Mouse (Mus musculus): ENCODE results near the gene Ndufv2. TPM values are rescaled to one million over a fixed set of nuclear protein-coding genes. Genes with fewer than 3 reads are reported as not detected.
"Not testable (repeated sequence)": the region's sequence is repeated elsewhere in the genome, so short reads cannot be mapped to it uniquely, and the experiment has no call there.

The Ndufv2 gene
- polyA plus RNA-seq, 1 experiment: 164 TPM

GRCm38 (mm10) chr17:66057145-66057544 lies 44.2 kb downstream of the Ndufv2 start:
- no peak for TF ChIP-seq POLR2A (IDR thresholded peaks at IDR 0.05; ENCODE audit: borderline replicate concordance, control insufficient read depth, low read depth, low read length)
- no peak overlapping the region for H3K4me3 ChIP-seq (replicated peaks; ENCODE audit: control insufficient read depth, low read depth, low read length)
- no peak overlapping the region for H3K27ac ChIP-seq (ENCODE audit: control insufficient read depth, insufficient read depth, low read depth, low read length, poor library complexity)
- 87% methylated on average over 2 of the region's 2 CpGs for WGBS
- H3K4me1 ChIP-seq (ENCODE audit: control insufficient read depth, insufficient read depth, low read length): peaks cover 4% of the 10 kb centered on the region; the same call in 1 of the 2 replicates

GRCm38 (mm10) chr17:66053349-66053748 lies 48.0 kb downstream of the Ndufv2 start:
- TF ChIP-seq POLR2A (IDR thresholded peaks at IDR 0.05; ENCODE audit: borderline replicate concordance, control insufficient read depth, low read depth, low read length) (no peak), CTCF (IDR thresholded peaks at IDR 0.05; ENCODE audit: control insufficient read depth, insufficient read depth, low read length) (no peak)
- Histone ChIP-seq H3K27ac (ENCODE audit: control insufficient read depth, insufficient read depth, low read depth, low read length, poor library complexity) (no peak overlapping the region), H3K4me1 (ENCODE audit: control insufficient read depth, insufficient read depth, low read length) (peaks cover 7% of the 10 kb centered on the region), H3K4me3 (replicated peaks; ENCODE audit: control insufficient read depth, low read depth, low read length) (no peak overlapping the region)
- WGBS: 80% methylated on average over 4 of the region's 4 CpGs

GRCm38 (mm10) chr17:66048795-66049194 lies 52.6 kb downstream of the Ndufv2 start:
- no peak overlapping the region for H3K4me3 ChIP-seq (replicated peaks; ENCODE audit: control insufficient read depth, low read depth, low read length)
- WGBS: 64% methylated on average over 4 of the region's 4 CpGs
- no peak for TF ChIP-seq POLR2A (IDR thresholded peaks at IDR 0.05; ENCODE audit: borderline replicate concordance, control insufficient read depth, low read depth, low read length)
- TF ChIP-seq CTCF (IDR thresholded peaks at IDR 0.05; ENCODE audit: control insufficient read depth, insufficient read depth, low read length): no peak

GRCm38 (mm10) chr17:66048199-66048598 lies 53.2 kb downstream of the Ndufv2 start:
- Histone ChIP-seq H3K4me1 (ENCODE audit: control insufficient read depth, insufficient read depth, low read length) (peaks cover 5% of the 10 kb centered on the region), H3K27ac (ENCODE audit: control insufficient read depth, insufficient read depth, low read depth, low read length, poor library complexity) (no peak overlapping the region; the same call in 1 of the 2 replicates), H3K4me3 (replicated peaks; ENCODE audit: control insufficient read depth, low read depth, low read length) (no peak overlapping the region)
- TF ChIP-seq CTCF (IDR thresholded peaks at IDR 0.05; ENCODE audit: control insufficient read depth, insufficient read depth, low read length): no peak
- no peak for TF ChIP-seq POLR2A (IDR thresholded peaks at IDR 0.05; ENCODE audit: borderline replicate concordance, control insufficient read depth, low read depth, low read length)
- WGBS: 43% methylated on average over 5 of the region's 5 CpGs

More at GRCm38 (mm10) chr17:66048795-66049194, 52.6 kb downstream of the Ndufv2 start:
- Histone ChIP-seq H3K27ac (ENCODE audit: control insufficient read depth, insufficient read depth, low read depth, low read length, poor library complexity) (no peak overlapping the region), H3K4me1 (ENCODE audit: control insufficient read depth, insufficient read depth, low read length) (peaks cover 5% of the 10 kb centered on the region)

GRCm38 (mm10) chr17:66043679-66044078 lies 57.7 kb downstream of the Ndufv2 start:
- WGBS: 74% methylated on average over 4 of the region's 4 CpGs

GRCm38 (mm10) chr17:66041020-66041419 lies 60.3 kb downstream of the Ndufv2 start:
- Histone ChIP-seq H3K4me3 (replicated peaks; ENCODE audit: control insufficient read depth, low read depth, low read length) (no peak overlapping the region), H3K27ac (ENCODE audit: control insufficient read depth, insufficient read depth, low read depth, low read length, poor library complexity) (no peak overlapping the region), H3K4me1 (ENCODE audit: control insufficient read depth, insufficient read depth, low read length) (no peaks in the 10 kb centered on the region)
- TF ChIP-seq POLR2A (IDR thresholded peaks at IDR 0.05; ENCODE audit: borderline replicate concordance, control insufficient read depth, low read depth, low read length) (no peak), CTCF (IDR thresholded peaks at IDR 0.05; ENCODE audit: control insufficient read depth, insufficient read depth, low read length) (no peak)
- WGBS: 93% methylated on average over 5 of the region's 5 CpGs

More at GRCm38 (mm10) chr17:66043679-66044078, 57.7 kb downstream of the Ndufv2 start:
- not testable (repeated sequence) for H3K27ac ChIP-seq (ENCODE audit: control insufficient read depth, insufficient read depth, low read depth, low read length, poor library complexity); H3K4me3 ChIP-seq (replicated peaks; ENCODE audit: control insufficient read depth, low read depth, low read length); H3K4me1 ChIP-seq (ENCODE audit: control insufficient read depth, insufficient read depth, low read length)

- WGBS: 91% methylated on average over 5 of the region's 5 CpGs
Measured at GRCm38 (mm10) chr17:66033239-66033638, 68.1 kb downstream of the Ndufv2 start.

GRCm38 (mm10) chr17:66031991-66032390 lies 69.4 kb downstream of the Ndufv2 start:
- Histone ChIP-seq H3K4me3 (replicated peaks; ENCODE audit: control insufficient read depth, low read depth, low read length) (no peak overlapping the region), H3K4me1 (ENCODE audit: control insufficient read depth, insufficient read depth, low read length) (no peaks in the 10 kb centered on the region), H3K27ac (ENCODE audit: control insufficient read depth, insufficient read depth, low read depth, low read length, poor library complexity) (no peak overlapping the region)
- WGBS: 91% methylated on average over 5 of the region's 5 CpGs
- TF ChIP-seq POLR2A (IDR thresholded peaks at IDR 0.05; ENCODE audit: borderline replicate concordance, control insufficient read depth, low read depth, low read length) (no peak), CTCF (IDR thresholded peaks at IDR 0.05; ENCODE audit: control insufficient read depth, insufficient read depth, low read length) (no peak)

More at GRCm38 (mm10) chr17:66033239-66033638, 68.1 kb downstream of the Ndufv2 start:
- Histone ChIP-seq H3K27ac (ENCODE audit: control insufficient read depth, insufficient read depth, low read depth, low read length, poor library complexity) (no peak overlapping the region), H3K4me3 (replicated peaks; ENCODE audit: control insufficient read depth, low read depth, low read length) (no peak overlapping the region), H3K4me1 (ENCODE audit: control insufficient read depth, insufficient read depth, low read length) (no peaks in the 10 kb centered on the region)
- TF ChIP-seq CTCF (IDR thresholded peaks at IDR 0.05; ENCODE audit: control insufficient read depth, insufficient read depth, low read length): no peak
- no peak for TF ChIP-seq POLR2A (IDR thresholded peaks at IDR 0.05; ENCODE audit: borderline replicate concordance, control insufficient read depth, low read depth, low read length)

Other genes with a start within 250 kb of the Ndufv2 start
- gene Ralbp1, start 215.8 kb downstream of the Ndufv2 start, polyA plus RNA-seq (2011; ENCODE audit: insufficient read depth, insufficient read length, low replicate concordance, missing spikeins): 16.1 and 27.0 TPM in 2 replicates
- 5.1 and 8.8 TPM in 2 replicates for gene Twsg1, start 150.3 kb downstream of the Ndufv2 start, polyA plus RNA-seq (2011; ENCODE audit: insufficient read depth, insufficient read length, low replicate concordance, missing spikeins)
- gene Ankrd12, start 24.5 kb downstream of the Ndufv2 start, polyA plus RNA-seq (2011; ENCODE audit: insufficient read depth, insufficient read length, low replicate concordance, missing spikeins): 19.4 and 27.4 TPM in 2 replicates
- 24.4 and 47.4 TPM in 2 replicates for gene Washc1, start 10.0 kb upstream of the Ndufv2 start, polyA plus RNA-seq (2011; ENCODE audit: insufficient read depth, insufficient read length, low replicate concordance, missing spikeins)
- 13.2 and 27.6 TPM in 2 replicates for gene Ddx11, start 22.0 kb upstream of the Ndufv2 start, polyA plus RNA-seq (2011; ENCODE audit: insufficient read depth, insufficient read length, low replicate concordance, missing spikeins)